8 mouse cellular contexts compared by ENCODE assay signal in the genomic region with DNA sequence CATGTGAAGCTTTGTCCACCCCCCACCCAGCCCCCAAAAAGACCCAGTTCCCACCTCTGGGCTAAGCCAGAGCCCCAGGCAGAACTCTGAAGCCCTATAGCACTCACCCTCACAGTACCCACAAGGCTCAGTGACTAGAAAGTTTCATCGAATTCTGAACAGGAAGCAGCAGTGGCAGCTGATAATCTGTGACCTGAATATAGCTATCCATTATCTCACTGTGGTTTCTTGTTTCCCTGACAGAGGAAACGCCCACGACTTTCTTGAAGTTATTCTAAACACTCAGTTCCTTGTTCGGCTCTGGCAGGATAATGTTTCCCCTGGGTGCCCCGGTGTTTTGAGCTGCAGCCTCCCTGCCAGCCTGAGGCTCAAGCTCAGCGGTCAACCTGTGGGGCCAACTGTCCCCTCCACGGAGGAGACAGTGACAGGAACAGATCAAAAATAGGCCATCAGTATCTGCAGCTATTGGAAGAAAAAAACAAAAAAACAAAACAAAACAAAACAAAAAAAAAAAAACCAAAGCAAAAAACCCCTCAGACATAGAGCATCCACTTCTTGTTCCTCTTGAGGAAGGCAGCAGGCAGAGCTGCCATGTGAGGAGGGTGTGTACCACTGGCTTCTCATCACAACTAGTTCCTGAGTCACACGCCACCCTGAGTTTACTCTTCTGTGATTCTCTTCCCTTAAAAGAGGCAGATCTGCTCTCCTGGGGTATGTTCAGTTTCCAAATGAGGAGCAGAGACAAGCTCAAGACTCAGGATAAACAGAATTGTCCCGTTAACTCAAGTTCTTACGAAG. TPM values are rescaled to one million over a fixed set of nuclear protein-coding genes. Genes with fewer than 3 reads are reported as not detected.
DNase-seq lines count a peak whose midpoint lies in the region; ATAC-seq lines count a peak whose summit lies in the region.

No protein-coding gene starts in this region.

- no peaks in the 10 kb centered on the region for H3K36me3 ChIP-seq in embryonic facial prominence, embryonic 14.5 days (ENCODE audit: control insufficient read depth, insufficient read depth, low read length)
- H3K36me3 ChIP-seq in megakaryocyte, embryonic 14.5 days (replicated peaks; ENCODE audit: low read length): no peaks in the 10 kb centered on the region

- peaks cover 15% of the 10 kb centered on the region; the same call in 1 of the 2 replicates for H3K4me1 ChIP-seq in embryonic facial prominence, embryonic 14.5 days (ENCODE audit: control insufficient read depth, insufficient read depth, low read length)
- peaks cover 94% of the 10 kb centered on the region for H3K4me1 ChIP-seq in megakaryocyte, embryonic 14.5 days

- no peaks in the 10 kb centered on the region for H3K9me3 ChIP-seq in embryonic facial prominence, embryonic 14.5 days (ENCODE audit: control insufficient read depth, low read length)
- no peaks in the 10 kb centered on the region for H3K9me3 ChIP-seq in megakaryocyte, embryonic 14.5 days

- peak overlapping the region; percentile 46; the same call in 1 of the 2 replicates for H3K27ac ChIP-seq in embryonic facial prominence, embryonic 14.5 days (replicated peaks; ENCODE audit: low read depth, low read length)

- WGBS in embryonic facial prominence, embryonic 14.5 days: 21% methylated on average over 10 of the region's 10 CpGs

- peak; percentile 78 for DNase-seq in 3T3-L1 (ENCODE audit: low read depth, low spot score)
- DNase-seq in CD4-positive, CD25-positive, alpha-beta regulatory T cell, adult 2 months (ENCODE audit: low read depth, low spot score): peak; percentile 83
- DNase-seq in embryonic facial prominence, embryonic 14.5 days (ENCODE audit: low spot score): peak; percentile 87
- DNase-seq in kidney, postnatal 10 days: peak; percentile 33
- peak; percentile 22 to 54 for DNase-seq in thymus, postnatal 10 days (ENCODE audit: low spot score in 2 of 2)
- DNase-seq in cerebellum, postnatal 36 days: no peak

- peak overlapping the region; percentile 30; the same call in 1 of the 2 replicates for H3K4me2 ChIP-seq in embryonic facial prominence, embryonic 14.5 days (ENCODE audit: low read depth, low read length)

- H3K27me3 ChIP-seq in embryonic facial prominence, embryonic 14.5 days (replicated peaks; ENCODE audit: control insufficient read depth, insufficient read depth, low read length): no peaks in the 10 kb centered on the region
- no peaks in the 10 kb centered on the region for H3K27me3 ChIP-seq in megakaryocyte, embryonic 14.5 days (replicated peaks)

- no peak overlapping the region for H3K4me3 ChIP-seq in embryonic facial prominence, embryonic 14.5 days (ENCODE audit: low read depth, low read length)
- peak overlapping the region; percentile 88 for H3K4me3 ChIP-seq in megakaryocyte, embryonic 14.5 days (replicated peaks)

- no peak overlapping the region for H3K9ac ChIP-seq in embryonic facial prominence, embryonic 14.5 days (ENCODE audit: low read depth, low read length)

- peak; percentile 74; the same call in 1 of the 2 replicates for ATAC-seq in embryonic facial prominence, embryonic 14.5 days (ENCODE audit: low read depth)
- no peak for ATAC-seq in cerebellum, adult (ENCODE audit: insufficient number of reproducible peaks, low FRiP score, low TSS enrichment)

RNA-seq across cellular contexts. Expression of gene Vcl, which starts 43.9 kb away (rescaled TPM):
- 65.8 and 76.2 TPM in 2 replicates for polyA plus RNA-seq in embryonic facial prominence, embryonic 14.5 days (2014; fragmentation: Nextera tagmentation; extraction: Ambion mirVana)
- polyA plus RNA-seq in megakaryocyte, embryonic 14.5 days (2012; ENCODE audit: insufficient read depth, low replicate concordance): 76.3 and 106 TPM in 2 replicates

RNA-seq across cellular contexts. Expression of gene Plau, which starts 48.8 kb away (rescaled TPM):
- 2.5 and 2.8 TPM in 2 replicates for polyA plus RNA-seq in embryonic facial prominence, embryonic 14.5 days (2014; fragmentation: Nextera tagmentation; extraction: Ambion mirVana)
- 0.35 TPM in 1 of 2 replicates, not detected in the other for polyA plus RNA-seq in megakaryocyte, embryonic 14.5 days (2012; ENCODE audit: insufficient read depth, low replicate concordance)

Comparison
In these comparisons a context has a peak if more than half of its experiments do, and no peak if none do; other contexts are left out.
1. DNase-seq: peak in 3T3-L1 (single experiment), CD4-positive, CD25-positive, alpha-beta regulatory T cell, adult 2 months (single experiment), embryonic facial prominence, embryonic 14.5 days (single experiment), kidney, postnatal 10 days (single experiment) and thymus, postnatal 10 days (2 of 2); none in cerebellum, postnatal 36 days (0 of 2).